Mouse (Mus musculus) heart, postnatal 14 days (tissue): Measurements from ENCODE around the gene Nell1. TPM values are rescaled to one million over a fixed set of nuclear protein-coding genes. Genes with fewer than 3 reads are reported as not detected.

Experiments used
- DNase-seq, 2 experiments: peaks; one replicate each; pipeline ENCODE4 v3.0.0; 2021 to 2022
- intact Hi-C: fragments of 180-260 bp; cut with DNase I; formaldehyde crosslinking; loops from one replicate; pipeline ENCODE4 v1.15.1; 2025
- total RNA-seq, 2 experiments: library from RNA; stranded (reverse); gene quantifications; 2 replicates each; pipeline ENCODE4 v1.2.3; 2021

Gene Nell1
- total RNA-seq, 2 experiments from 2014 or later, result not detected

- DNase-seq, result no peak
- intact Hi-C loops, result no loop called here
These were observed 60.8 kb downstream of the Nell1 start for GRCm38 (mm10) chr7:50035187-50036153.

- DNase-seq, result no peak
- intact Hi-C loops, result no loop called here
These were observed 66.4 kb downstream of the Nell1 start for GRCm38 (mm10) chr7:50041112-50041511.

GRCm38 (mm10) chr7:50050144-50050543 is 75.5 kb downstream of the Nell1 start:
- intact Hi-C loops, result no loop called here
- no peak for DNase-seq

- intact Hi-C loops, result no loop called here
- no peak for DNase-seq
These were observed 79.0 kb downstream of the Nell1 start for GRCm38 (mm10) chr7:50053704-50054103.

- DNase-seq, result no peak
- intact Hi-C loops, result no loop called here
These were observed 119.8 kb downstream of the Nell1 start for GRCm38 (mm10) chr7:50094461-50094860.

GRCm38 (mm10) chr7:50105612-50106321 is 131.1 kb downstream of the Nell1 start:
- intact Hi-C loops, result no loop called here

GRCm38 (mm10) chr7:50107261-50107660 is 132.6 kb downstream of the Nell1 start:
- intact Hi-C loops, result no loop called here

More at GRCm38 (mm10) chr7:50105612-50106321, 131.1 kb downstream of the Nell1 start:
- DNase-seq, result no peak

GRCm38 (mm10) chr7:50118348-50118747 is 143.7 kb downstream of the Nell1 start:
- intact Hi-C loops, result no loop called here
- DNase-seq, result no peak

More at GRCm38 (mm10) chr7:50107261-50107660, 132.6 kb downstream of the Nell1 start:
- DNase-seq, result no peak

GRCm38 (mm10) chr7:50137706-50138105 is 163.0 kb downstream of the Nell1 start:
- DNase-seq, result no peak

GRCm38 (mm10) chr7:50149326-50149725 is 174.7 kb downstream of the Nell1 start:
- intact Hi-C loops, result no loop called here
- peak in 1 of 2 experiments; percentile 1 for DNase-seq

More at GRCm38 (mm10) chr7:50137706-50138105, 163.0 kb downstream of the Nell1 start:
- intact Hi-C loops, result no loop called here

GRCm38 (mm10) chr7:50150838-50151237 is 176.2 kb downstream of the Nell1 start:
- DNase-seq, result no peak
- intact Hi-C loops, result no loop called here

GRCm38 (mm10) chr7:50153618-50154017 is 179.0 kb downstream of the Nell1 start:
- DNase-seq, result no peak
- intact Hi-C loops, result no loop called here

- no peak for DNase-seq
- intact Hi-C loops, result no loop called here
These were observed 187.9 kb downstream of the Nell1 start for GRCm38 (mm10) chr7:50162602-50163001.

- no peak for DNase-seq
- intact Hi-C loops, result no loop called here
These were observed 194.1 kb downstream of the Nell1 start for GRCm38 (mm10) chr7:50168778-50169177.

- no peak for DNase-seq
- intact Hi-C loops, result no loop called here
These were observed 211.6 kb downstream of the Nell1 start for GRCm38 (mm10) chr7:50186306-50186705.

GRCm38 (mm10) chr7:50193955-50194354 is 219.3 kb downstream of the Nell1 start:
- intact Hi-C loops, result no loop called here
- no peak for DNase-seq

GRCm38 (mm10) chr7:50195080-50195611 is 220.5 kb downstream of the Nell1 start:
- intact Hi-C loops, result no loop called here
- peak in 1 of 2 experiments; percentile 1 for DNase-seq

GRCm38 (mm10) chr7:50205268-50205667 is 230.6 kb downstream of the Nell1 start:
- intact Hi-C loops, result no loop called here
- peak; percentile 15 to 31 for DNase-seq

GRCm38 (mm10) chr7:50210678-50211251 is 236.1 kb downstream of the Nell1 start:
- intact Hi-C loops, result no loop called here

GRCm38 (mm10) chr7:50221849-50222248 is 247.2 kb downstream of the Nell1 start:
- DNase-seq, result no peak
- intact Hi-C loops, result no loop called here

More at GRCm38 (mm10) chr7:50210678-50211251, 236.1 kb downstream of the Nell1 start:
- DNase-seq, result no peak

GRCm38 (mm10) chr7:50226621-50227020 is 252.0 kb downstream of the Nell1 start:
- DNase-seq, result no peak
- intact Hi-C loops, result no loop called here
